Mouse (Mus musculus) kidney, embryonic 14.5 days (tissue): ENCODE measurements at regions not wholly inside any gene's neighbourhood (a gene's known extent, or its start where the extent isn't known, plus 50 kb on each side); places are given as distances from the start of the nearest gene placed in this dataset.
"Not testable (repeated sequence)": the region's sequence is repeated elsewhere in the genome, so short reads cannot be mapped to it uniquely, and the experiment has no call there.

ENCODE experiments used
- ATAC-seq: fragments of 200-750 bp; cut with Nextera tagmentation; 2 replicates; pipeline ENCODE4 v1.8.0; 2017; ENCODE audit warnings: moderate number of reproducible peaks, mild to moderate bottlenecking, moderate TSS enrichment, moderate library complexity; ENCODE audit not compliant: low FRiP score, low TSS enrichment
- H3K27ac ChIP-seq: fragments of 300-500 bp; sonication (generic); 2 replicates; pipeline ENCODE4 v1.5.1; 2014; ENCODE audit warnings: low read depth, mild to moderate bottlenecking, low read length, moderate library complexity, mixed read lengths
- H3K27me3 ChIP-seq: fragments of 300-500 bp; sonication (generic); 2 replicates; pipeline ENCODE4 v1.6.1; 2014; ENCODE audit warnings: mild to moderate bottlenecking, low read length; ENCODE audit not compliant: control insufficient read depth, insufficient read depth
- H3K36me3 ChIP-seq: fragments of 300-500 bp; sonication (generic); 2 replicates; pipeline ENCODE4 v1.6.1; 2014; ENCODE audit warnings: low read length, mixed read lengths; ENCODE audit not compliant: control insufficient read depth, insufficient read depth
- H3K4me1 ChIP-seq: fragments of 300-500 bp; sonication (generic); 2 replicates; pipeline ENCODE4 v1.6.1; 2014; ENCODE audit warnings: low read length, mixed read lengths; ENCODE audit not compliant: control insufficient read depth, insufficient read depth
- H3K4me2 ChIP-seq: fragments of 300-500 bp; sonication (generic); replicated peaks from 2 replicates; pipeline ENCODE4 v1.6.1; 2014; ENCODE audit warnings: low read depth, mild to moderate bottlenecking, low read length
- H3K4me3 ChIP-seq: fragments of 300-500 bp; sonication (generic); 2 replicates; pipeline ENCODE4 v1.5.1; 2014; ENCODE audit warnings: mild to moderate bottlenecking, low read length
- H3K9ac ChIP-seq: fragments of 300-500 bp; sonication (generic); 2 replicates; pipeline ENCODE4 v1.6.1; 2014; ENCODE audit warnings: low read depth, mild to moderate bottlenecking, low read length, moderate library complexity
- H3K9me3 ChIP-seq: fragments of 300-500 bp; sonication (generic); 2 replicates; pipeline ENCODE4 v1.6.1; 2016; ENCODE audit warnings: low read length; ENCODE audit not compliant: control insufficient read depth
- WGBS: fragments of 180-500 bp; shearing (Covaris S2); extraction: QIAGEN DNeasy Blood & Tissue Kit; methylation state at CpG from one replicate; pipeline ENCODE4 v1.1.7; 2014; 5-methylcytosine and 5-hydroxymethylcytosine counted together

DNA sequence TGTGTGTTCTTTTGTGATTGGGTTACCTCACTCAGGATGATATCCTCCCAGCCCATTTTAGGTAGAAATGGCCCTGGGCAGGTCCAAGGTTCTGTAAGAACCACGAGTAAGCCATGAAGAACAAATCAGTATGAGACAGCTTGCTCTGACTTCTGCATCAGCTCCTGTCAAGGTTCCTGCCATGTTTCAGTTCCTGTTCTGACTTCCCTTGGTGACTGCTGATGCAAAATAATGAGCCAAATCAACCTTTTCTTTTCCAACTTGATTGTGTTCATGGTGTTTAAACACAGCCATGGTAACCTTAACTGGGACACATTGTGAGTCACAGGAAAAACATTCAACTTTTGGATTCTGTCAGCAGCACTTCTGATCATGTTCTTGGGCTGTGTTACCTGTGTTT, 667.4 kb upstream of the Igfbp7 start:
- H3K4me2 ChIP-seq, result no peak overlapping the region
- no peaks in the 10 kb centered on the region for H3K4me1 ChIP-seq
- no peaks in the 10 kb centered on the region for H3K27me3 ChIP-seq
- no peaks in the 10 kb centered on the region for H3K36me3 ChIP-seq
- no peak overlapping the region for H3K27ac ChIP-seq
- H3K4me3 ChIP-seq, result no peak overlapping the region
- ATAC-seq, result no peak
- WGBS, result 74% methylated on average over 1 of the region's 1 CpGs
- no peaks in the 10 kb centered on the region for H3K9me3 ChIP-seq
- no peak overlapping the region for H3K9ac ChIP-seq

DNA sequence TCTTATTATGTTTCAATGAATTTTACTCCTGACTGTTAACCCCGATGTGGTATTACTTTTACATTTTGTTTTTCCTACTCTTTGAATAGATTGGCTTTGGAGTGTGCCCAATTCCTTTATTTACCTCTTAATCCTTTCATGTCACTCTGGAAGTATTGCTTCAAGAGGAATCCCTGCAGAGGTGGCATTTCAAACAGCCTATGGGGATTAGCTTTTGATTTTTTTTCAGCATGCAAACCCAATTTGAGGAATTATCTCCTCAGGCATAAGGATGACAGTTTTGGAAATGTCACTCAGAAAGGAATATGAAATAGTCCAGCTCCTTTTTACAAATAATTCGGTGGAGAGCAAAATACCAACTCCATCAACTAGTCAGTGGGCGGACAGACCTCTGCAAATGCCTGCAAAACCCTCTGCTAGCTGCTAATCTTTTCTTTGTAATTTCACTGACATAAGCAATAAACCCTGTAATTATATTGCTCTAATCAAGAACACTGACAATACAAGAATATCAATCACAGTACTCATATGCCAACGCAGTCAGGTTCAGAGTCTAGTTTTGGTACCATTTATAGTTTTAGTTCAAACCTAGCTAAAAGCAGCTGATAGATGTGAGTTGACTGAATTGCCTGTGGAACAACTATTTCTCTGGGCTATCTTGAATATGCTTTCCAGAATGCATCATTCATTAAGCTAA, 624.9 kb upstream of the Igfbp7 start:
- H3K9ac ChIP-seq, result no peak overlapping the region
- no peak overlapping the region for H3K27ac ChIP-seq
- H3K36me3 ChIP-seq, result no peaks in the 10 kb centered on the region
- no peaks in the 10 kb centered on the region for H3K27me3 ChIP-seq
- 73% methylated on average over 4 of the region's 4 CpGs for WGBS
- H3K4me3 ChIP-seq, result no peak overlapping the region
- no peak overlapping the region for H3K4me2 ChIP-seq
- no peak for ATAC-seq
- no peaks in the 10 kb centered on the region for H3K4me1 ChIP-seq
- H3K9me3 ChIP-seq, result no peaks in the 10 kb centered on the region

DNA sequence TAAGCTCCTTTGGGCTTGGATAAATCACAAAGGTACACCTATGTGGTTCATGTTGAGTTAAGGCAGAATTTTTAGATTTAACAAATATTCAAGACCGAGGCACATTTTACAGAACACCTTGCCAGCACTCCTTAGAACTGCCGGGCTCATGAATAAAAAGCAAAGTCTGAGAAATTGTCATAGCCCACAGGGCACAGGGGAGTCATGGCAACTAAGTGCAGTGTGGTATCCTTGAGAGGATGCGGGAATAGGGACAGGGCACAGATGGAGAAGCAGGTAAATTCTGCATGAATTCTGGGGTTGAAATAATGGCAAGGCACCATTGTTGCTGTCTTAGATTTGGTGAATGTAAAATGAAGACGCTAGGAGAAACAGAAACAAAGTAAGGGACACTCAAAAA, 609.7 kb upstream of the Igfbp7 start:
- no peak for ATAC-seq
- 81% methylated on average over 4 of the region's 4 CpGs for WGBS

DNA sequence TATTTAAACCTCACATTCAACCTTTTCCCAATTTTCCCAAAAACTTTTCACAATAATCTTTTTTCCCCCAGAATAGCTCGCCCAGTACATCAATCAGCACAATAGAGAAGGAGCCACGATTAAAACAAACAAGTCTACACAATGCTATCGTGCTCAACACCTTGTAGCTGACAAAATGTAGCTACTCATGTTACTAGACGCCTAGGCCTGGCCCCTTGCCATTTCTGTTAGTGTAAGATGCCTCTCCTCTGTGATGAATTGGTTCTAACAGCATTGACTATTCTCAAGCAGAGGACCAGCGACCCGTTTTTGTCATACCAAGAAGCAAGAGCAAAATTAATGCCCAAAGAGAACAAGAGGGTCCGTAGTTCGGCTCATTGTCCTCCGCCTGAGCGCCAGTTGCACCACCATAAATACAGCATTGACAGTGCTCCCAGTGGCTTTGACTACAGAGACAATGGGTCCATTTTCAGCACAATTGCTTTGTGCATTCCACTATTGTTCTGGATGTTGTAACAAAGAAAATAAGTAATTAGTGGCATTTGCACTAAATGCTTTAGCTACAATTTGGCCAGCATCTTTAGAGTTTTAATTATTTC, 578.7 kb upstream of the Igfbp7 start:
- H3K27ac ChIP-seq, result no peak overlapping the region
- H3K4me1 ChIP-seq, result no peaks in the 10 kb centered on the region
- H3K4me2 ChIP-seq, result no peak overlapping the region
- no peak for ATAC-seq
- no peak overlapping the region for H3K4me3 ChIP-seq
- no peaks in the 10 kb centered on the region for H3K27me3 ChIP-seq
- no peak overlapping the region for H3K9ac ChIP-seq
- H3K9me3 ChIP-seq, result no peaks in the 10 kb centered on the region
- WGBS, result 73% methylated on average over 10 of the region's 10 CpGs
- no peaks in the 10 kb centered on the region for H3K36me3 ChIP-seq

More for the DNA sequence above, 609.7 kb upstream of the Igfbp7 start:
- no peaks in the 10 kb centered on the region for H3K27me3 ChIP-seq
- H3K36me3 ChIP-seq, result no peaks in the 10 kb centered on the region
- no peak overlapping the region for H3K4me2 ChIP-seq
- no peaks in the 10 kb centered on the region for H3K9me3 ChIP-seq
- no peak overlapping the region for H3K4me3 ChIP-seq
- no peak overlapping the region for H3K27ac ChIP-seq
- H3K4me1 ChIP-seq, result no peaks in the 10 kb centered on the region
- no peak overlapping the region for H3K9ac ChIP-seq

DNA sequence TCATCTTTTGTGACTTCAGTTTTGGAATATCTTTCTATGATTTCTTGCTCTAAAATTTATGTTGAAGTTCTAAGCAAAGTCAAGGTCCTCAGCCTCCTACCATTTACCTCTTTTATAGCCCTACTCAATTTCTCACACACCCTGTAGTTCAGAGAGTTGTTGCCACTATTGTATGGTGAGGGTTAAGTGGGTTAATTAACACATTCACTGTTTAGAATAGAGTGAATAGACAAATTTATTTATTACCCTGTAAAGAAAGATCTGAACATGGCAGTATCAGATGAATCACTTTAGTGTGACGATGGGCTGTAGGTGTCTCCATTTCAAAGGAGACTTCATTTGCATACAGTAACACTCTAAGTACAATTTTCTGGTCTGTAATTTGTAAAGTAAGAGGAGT, 577.4 kb upstream of the Igfbp7 start:
- H3K4me2 ChIP-seq, result no peak overlapping the region
- no peaks in the 10 kb centered on the region for H3K9me3 ChIP-seq
- H3K36me3 ChIP-seq, result no peaks in the 10 kb centered on the region
- WGBS, result 30% methylated on average over 1 of the region's 1 CpGs
- no peaks in the 10 kb centered on the region for H3K27me3 ChIP-seq
- no peaks in the 10 kb centered on the region for H3K4me1 ChIP-seq
- no peak overlapping the region for H3K27ac ChIP-seq
- no peak overlapping the region for H3K9ac ChIP-seq
- no peak for ATAC-seq
- H3K4me3 ChIP-seq, result no peak overlapping the region

DNA sequence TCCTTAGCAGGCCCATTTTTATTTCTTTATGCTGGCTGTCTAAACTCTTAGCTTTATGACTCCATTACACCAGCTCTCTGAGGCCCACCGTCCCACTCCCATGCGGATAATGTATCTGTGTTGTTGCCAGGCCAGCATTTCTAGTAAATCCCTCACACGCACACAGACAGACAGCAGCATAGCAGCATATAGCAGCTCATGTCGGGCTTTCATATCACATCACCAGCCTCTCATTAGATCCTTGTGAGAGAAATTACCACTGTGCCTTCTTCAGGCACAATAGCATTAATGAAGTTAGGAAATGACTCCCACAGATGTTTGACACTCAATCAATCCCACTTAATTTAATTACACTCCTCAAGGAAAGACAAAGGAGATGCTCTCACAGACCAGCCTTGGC, 532.2 kb upstream of the Igfbp7 start:
- H3K36me3 ChIP-seq, H3K9me3 ChIP-seq, ATAC-seq, H3K4me3 ChIP-seq, H3K27me3 ChIP-seq, H3K4me1 ChIP-seq, H3K4me2 ChIP-seq, H3K9ac ChIP-seq, H3K27ac ChIP-seq: not testable (repeated sequence)
- 55% methylated on average over 4 of the region's 4 CpGs for WGBS

DNA sequence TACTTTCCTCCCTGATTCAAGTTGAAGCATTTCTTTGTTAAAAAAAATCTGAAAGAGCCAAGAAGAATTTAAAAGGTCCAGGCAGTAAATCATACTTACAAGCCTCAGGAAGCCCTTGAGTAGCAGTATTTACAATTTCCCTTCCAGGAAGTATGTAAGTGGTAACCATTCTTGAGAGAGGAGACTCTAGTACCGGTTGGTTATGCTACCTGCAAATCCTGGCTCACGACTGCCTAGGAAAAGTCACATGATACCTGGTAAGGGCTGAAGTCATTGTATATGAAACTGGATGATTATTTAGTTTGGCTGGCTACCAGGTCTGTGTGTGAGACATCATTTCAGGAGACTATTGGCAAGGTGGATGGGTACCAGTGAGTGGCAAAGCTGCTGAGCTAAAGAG, 524.0 kb upstream of the Igfbp7 start:
- 76% methylated on average over 2 of the region's 2 CpGs for WGBS
- no peaks in the 10 kb centered on the region for H3K27me3 ChIP-seq
- H3K9me3 ChIP-seq, result no peaks in the 10 kb centered on the region
- H3K27ac ChIP-seq, result no peak overlapping the region
- no peak for ATAC-seq
- H3K36me3 ChIP-seq, result no peaks in the 10 kb centered on the region
- H3K4me3 ChIP-seq, result no peak overlapping the region
- H3K9ac ChIP-seq, result no peak overlapping the region
- H3K4me1 ChIP-seq, result no peaks in the 10 kb centered on the region
- no peak overlapping the region for H3K4me2 ChIP-seq

DNA sequence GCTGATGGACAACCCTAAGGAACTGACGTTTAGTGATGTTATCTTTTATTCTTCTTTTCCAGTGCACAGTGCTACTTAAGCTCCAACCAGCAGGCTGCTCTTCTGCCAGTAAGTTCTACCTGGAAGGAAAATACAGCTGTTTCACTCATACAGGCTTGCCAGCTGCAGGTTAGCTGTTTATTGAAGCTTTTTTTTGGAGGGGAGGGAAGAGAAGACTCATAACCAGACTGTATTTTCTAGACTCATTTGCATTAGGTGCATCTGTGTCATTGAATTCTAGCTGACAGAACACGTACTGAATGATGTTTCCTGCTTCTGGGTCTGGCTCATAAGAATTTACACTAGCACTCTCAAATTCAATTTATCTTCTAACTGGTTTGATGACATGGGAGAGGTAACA, 513.3 kb upstream of the Igfbp7 start:
- H3K4me2 ChIP-seq, result no peak overlapping the region
- H3K4me1 ChIP-seq, result no peaks in the 10 kb centered on the region
- no peak overlapping the region for H3K27ac ChIP-seq
- no peak overlapping the region for H3K9ac ChIP-seq
- H3K27me3 ChIP-seq, result no peaks in the 10 kb centered on the region
- 60% methylated on average over 2 of the region's 2 CpGs for WGBS
- ATAC-seq, result no peak
- no peaks in the 10 kb centered on the region for H3K9me3 ChIP-seq
- H3K36me3 ChIP-seq, result no peaks in the 10 kb centered on the region
- no peak overlapping the region for H3K4me3 ChIP-seq

DNA sequence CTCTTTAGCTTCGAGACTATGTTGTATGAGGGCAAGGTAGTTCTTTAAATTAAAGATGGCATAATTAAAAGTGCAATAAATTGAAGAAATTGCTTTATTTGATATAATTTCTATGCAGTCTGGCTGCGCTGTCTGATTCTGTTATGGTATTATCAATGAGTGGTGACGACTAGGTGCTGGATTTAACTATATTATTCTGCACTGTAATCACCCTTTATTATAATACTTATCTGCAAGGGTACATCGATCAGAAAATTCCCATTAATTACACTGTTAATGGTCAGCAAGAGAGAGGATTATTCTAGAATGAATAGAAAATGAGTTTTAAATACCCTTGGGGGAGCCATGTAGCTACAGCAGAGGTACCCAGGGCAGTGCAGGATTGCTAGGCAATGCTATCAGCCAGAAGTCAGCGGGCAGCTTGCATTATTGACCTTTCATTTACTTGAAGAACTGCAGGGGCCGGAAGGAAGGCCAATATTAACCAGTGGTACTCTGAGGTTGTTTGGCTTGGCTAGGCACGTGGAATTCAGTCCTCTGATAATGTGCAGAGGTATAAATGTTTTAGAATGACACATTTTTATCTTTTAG, 509.3 kb upstream of the Igfbp7 start:
- H3K27me3 ChIP-seq, result no peaks in the 10 kb centered on the region
- H3K4me1 ChIP-seq, result no peaks in the 10 kb centered on the region
- ATAC-seq, result no peak
- H3K4me2 ChIP-seq, result no peak overlapping the region
- no peak overlapping the region for H3K4me3 ChIP-seq
- H3K36me3 ChIP-seq, result no peaks in the 10 kb centered on the region
- WGBS, result 74% methylated on average over 7 of the region's 7 CpGs
- no peak overlapping the region for H3K9ac ChIP-seq
- no peak overlapping the region for H3K27ac ChIP-seq
- no peaks in the 10 kb centered on the region for H3K9me3 ChIP-seq
